Mouse (Mus musculus) urinary bladder, postnatal 4 days (tissue): ENCODE results near the gene Cacna1c.

Experiments
- DNase-seq, 2 experiments: peaks; one replicate each; pipeline ENCODE4 v3.0.0; 2021 to 2022; ENCODE audit warnings: low spot score in 2 of 2

Cacna1c gene

DNA sequence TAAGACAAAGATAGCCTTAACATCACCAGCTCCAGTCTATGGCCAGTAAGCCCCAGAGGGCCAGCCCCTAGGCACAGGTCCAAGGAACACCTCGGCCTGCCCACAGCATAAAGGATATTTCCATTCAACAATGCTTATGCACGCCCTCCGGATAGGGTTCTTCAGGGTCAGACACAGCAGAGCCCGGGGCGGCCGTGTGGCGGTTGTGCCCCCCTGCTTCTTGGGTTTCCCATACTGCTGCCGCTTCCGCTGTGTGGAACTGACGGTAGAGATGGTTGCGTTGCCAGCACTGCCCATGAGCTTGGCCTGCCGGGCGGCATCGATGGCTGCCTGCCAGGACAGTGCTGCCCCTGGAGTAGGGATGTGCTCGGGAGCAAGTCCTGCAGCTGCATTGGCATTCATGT lies 139.1 kb downstream of the Cacna1c start:
- DNase-seq, result peak in 1 of 2 experiments; percentile 67

DNA sequence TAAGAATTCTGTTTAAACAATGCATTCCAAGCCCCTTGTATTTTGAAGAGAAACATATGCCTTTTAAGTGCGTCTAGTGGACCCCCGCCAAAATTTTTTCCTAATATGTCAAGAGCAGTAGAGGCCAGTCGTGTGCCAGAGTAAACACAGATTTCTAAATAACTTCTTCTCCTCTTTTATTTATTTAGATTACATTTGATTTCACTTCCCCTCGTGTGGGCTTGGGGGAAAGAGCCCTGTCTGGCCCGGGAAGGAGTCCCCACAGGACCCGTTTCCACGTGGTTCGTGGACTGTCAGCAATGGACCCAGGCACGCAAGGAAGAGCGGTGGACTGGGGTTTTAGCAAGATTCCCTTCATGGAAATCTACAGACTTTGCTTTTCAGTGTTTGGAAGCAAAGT lies 143.4 kb downstream of the Cacna1c start:
- no peak for DNase-seq

DNA sequence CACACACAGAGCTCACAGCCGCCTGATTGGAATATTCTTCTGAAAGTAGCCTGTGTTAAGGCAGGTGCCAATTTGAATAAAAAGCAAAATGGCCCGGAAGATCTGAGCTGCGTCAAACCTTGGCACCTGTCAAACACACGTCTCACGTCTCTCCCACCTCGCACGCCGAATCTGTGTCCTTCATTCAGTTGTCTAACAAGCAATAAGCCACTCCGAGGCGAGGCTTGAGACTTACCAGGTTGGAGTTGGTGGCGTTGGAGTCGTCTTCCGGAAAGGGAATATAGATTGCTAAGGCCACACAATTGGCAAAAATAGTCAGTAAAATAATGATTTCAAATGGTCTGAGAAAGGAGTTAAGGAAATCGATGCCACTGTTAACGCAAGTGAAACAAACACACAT lies 143.9 kb downstream of the Cacna1c start:
- DNase-seq, result no peak

DNA sequence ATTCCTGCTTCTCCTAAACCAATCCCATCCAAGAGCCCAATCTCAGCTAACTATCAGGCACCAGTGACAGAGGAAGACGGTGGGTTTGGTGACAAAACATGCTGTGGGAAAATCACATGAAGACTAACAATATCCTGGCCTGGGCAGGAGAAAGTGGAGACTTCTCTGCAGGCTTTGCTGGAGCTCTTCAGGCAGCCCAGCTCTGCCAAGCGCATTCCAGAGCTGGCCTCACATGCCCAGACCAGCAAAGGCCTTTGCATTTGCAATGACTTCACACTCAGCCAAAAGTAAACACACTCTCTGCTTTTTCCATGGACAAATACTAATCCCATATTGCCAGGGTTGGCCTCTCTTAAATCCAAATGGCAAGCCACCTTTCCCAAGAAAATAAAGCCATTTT lies 144.5 kb downstream of the Cacna1c start:
- no peak for DNase-seq

DNA sequence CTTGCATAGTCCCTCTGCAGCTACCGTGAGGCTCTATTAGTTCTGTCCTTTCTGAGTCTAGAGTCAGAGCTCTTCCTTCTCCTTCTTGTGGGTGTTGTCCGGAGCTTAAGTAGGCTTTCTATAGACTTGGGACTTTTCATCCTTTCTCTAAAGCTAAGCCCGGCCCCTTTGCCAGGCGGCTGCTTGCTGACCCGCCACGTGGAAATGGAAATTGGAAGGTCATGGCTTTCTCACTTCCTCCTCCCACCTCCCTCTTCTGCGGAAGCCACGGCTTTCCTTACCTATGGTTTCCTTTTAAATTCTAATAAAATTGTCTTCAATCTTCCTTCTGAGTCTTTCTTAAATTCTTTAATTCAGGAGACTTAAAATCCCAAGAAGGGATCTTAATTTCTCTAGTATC lies 148.9 kb downstream of the Cacna1c start:
- DNase-seq, result no peak

DNA sequence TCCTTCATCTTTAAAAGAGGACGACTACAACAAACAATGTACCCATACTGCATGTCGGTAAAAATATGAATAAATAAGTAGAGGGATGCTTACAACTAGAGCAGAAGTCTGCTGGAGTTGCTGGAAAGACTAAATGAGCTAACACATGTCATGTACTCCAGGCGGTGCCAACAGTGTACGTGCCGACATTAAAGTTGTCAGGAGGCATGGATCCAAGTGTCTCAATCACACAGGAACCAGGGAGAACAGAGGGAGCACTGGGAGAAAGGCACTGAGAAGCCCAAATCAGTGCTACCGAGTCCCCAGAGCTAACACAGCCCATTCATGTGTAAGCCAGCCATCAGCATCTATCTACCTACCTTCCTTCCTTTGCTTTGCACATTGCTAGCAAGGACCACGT lies 150.7 kb downstream of the Cacna1c start:
- DNase-seq, result no peak

DNA sequence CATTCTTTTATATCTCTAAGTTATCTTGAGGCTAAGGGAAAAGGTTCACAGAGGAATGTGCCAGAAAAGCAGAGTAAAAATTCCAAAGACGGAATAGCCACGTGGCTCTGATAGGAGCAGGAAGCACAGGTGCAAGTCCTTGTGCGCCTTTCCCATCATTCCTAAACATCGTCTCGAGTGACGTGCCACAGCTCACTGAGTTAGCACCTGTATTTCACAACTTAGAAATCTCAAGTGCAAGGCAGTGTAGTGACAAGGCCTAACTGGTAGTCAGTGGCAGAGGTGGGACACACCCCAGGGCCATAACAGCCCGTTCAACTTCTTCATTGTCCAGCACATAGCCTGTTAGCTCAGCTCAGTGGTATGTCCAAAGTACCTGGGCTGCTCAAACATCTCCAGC lies 152.1 kb downstream of the Cacna1c start:
- no peak for DNase-seq

DNA sequence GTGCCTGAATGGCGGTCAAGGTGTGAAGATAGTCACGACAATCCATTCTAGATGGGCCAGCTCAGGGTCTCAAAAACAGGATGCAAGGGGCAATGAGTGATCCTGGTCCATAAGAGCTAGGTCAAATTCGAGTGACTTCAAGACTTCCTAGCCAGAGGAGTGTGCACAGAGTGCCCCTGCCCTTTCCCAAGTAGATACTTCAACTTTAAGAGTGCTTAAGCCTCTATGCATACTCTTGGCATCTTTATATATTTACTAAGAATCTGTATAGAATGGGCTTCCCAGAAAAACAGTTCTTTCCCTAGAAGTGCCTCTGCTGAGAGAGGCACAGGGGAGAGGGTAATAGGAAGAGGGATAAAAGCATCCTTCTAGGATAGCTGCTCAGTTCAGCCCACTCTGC lies 153.4 kb downstream of the Cacna1c start:
- no peak for DNase-seq

DNA sequence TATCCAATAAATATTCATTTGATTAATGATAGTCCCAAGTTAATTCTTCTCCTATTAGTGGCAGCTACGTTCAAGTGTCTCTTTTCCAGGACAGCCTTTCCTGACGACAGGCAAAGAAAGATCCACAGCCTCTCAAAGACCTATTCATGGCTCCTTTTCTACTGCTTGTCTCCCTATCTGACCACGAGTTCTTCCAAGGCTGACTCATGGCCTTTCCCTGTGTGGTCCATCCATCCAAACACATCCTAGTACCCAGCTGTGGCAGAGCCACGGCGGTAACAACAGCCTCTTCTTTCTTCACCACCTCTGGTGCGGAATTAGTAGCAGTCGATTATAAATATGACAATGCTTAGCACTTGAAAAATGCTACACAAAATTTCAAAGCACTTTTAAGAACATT lies 155.3 kb downstream of the Cacna1c start:
- no peak for DNase-seq

DNA sequence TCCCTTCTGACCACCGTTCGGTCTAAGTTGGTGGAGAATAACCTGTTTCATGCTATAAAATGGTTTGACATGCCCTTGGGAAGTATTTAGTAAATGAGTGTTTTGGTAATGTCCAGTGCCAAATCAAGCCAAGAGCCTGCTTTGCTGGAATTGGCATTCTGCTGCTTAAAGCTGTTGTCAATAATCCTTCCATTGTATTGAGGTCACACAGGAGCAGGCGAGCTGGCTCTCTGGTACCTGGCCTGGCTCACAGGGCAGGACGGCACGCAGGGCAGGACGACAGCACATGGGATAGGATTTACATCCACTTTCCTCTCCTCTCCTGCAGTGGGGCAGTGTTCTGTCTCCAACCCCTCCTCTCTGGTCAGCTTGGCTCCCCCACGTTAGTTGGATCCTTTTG lies 156.4 kb downstream of the Cacna1c start:
- no peak for DNase-seq

DNA sequence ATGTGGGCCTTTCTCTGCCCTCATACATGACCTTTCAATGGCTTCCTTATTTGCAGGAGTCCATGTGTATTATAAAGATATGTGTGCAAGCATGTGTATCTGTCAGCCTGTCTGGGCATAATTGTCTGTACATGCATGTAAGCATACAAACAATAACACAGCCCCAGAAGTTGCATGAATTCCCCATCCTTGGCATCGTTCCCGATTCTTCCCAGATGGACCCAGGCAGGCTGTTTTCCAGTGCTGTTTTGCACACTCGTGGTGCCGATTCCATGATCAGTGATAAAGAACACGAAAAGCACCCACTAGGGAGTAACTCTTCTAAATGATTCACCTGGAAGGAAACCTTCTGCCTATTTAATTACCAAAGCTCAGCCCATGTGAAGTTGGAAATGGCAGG lies 156.9 kb downstream of the Cacna1c start:
- DNase-seq, result no peak

DNA sequence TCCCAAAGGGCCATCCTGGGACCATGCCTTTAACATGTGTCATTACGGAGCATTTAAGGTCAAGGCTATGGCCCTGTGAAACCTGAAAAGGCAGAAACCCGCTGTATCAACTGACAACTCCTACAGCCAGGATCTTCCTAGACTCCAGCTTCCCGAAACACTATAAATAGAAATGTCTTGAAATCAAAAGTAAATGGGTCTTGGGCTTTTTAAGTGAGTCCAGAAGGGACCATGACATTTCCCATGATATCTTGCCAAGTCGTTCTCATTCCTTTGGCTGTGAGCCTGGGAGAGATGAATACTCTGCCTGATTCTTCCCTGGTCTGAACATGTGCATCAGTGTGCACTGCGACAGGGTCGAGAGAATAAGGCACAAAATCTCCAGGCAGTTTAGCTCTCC lies 158.4 kb downstream of the Cacna1c start:
- no peak for DNase-seq

DNA sequence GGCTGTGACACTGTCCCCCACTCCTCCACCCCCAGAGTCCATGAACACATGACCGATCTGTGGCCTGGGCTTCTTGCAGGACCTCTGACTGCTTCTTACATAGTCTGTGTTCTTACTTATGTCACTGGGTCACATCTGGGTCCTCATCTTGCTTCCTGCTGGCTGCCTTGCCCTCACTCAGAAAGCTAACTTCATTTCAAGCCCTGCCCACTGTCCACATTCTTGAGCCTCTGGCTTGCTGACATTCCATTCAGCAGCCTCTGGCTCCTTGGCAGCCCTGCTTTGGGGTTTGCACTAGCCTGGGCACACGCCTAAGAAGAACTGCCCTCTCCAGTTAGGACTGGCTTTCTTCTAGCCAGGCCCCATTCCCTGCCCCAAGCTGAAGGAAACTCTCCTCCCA lies 159.2 kb downstream of the Cacna1c start:
- DNase-seq, result no peak

DNA sequence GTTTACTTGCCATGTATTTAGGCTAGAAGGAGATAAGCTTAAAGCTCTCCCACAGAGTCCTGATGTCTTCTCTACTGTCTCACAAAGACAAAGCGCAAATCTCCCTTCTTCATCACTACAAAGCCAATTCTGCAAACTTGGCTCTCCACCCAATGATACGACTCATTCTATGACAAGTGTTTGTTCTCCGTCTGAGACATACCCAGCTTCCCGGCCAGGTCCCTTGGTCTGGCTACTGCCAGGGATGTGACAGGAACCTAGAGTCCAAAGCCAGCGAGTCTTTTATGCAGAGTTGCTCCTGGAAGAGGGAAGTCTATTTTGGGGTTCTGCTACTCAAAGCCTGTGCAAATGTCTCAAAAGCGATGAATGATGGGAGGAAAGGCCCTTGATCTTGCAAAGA lies 160.9 kb downstream of the Cacna1c start:
- no peak for DNase-seq

DNA sequence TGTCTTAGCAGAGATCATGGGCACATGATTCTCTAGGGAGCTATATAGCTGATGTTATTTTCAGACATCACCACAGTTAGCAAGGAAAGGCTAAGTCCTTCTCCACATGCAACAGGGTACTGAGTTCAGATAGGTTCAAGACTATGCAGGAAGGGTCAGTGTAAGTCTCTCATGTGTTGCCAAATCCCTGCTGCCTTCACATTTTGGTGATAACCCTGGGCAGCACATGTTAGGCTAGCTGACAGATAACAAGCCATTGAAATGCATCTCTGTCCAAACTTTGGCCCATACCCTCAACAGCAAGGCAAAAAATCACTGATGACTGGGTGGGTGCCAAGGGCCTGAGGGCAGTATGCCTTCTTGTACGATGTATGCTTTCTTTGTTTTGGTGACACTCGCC lies 161.3 kb downstream of the Cacna1c start:
- DNase-seq, result no peak

DNA sequence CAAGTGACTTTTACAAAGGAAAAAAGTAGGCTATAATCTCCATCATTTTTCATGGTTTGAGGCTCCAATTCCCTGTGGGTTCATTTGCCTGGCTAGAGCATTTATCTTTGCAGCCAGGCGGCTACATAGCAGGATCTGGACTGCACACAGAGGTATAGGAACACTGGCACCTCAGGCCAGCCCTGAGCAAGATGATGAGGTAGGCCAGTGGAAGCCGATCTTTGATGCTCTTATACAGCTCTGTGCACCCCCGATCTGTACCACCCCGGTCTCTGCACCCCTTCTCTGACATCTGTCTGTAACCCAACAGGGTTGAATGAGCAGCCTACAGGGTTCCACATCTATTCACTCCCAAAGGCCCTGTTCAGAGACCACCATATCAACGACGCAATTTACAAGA lies 168.3 kb downstream of the Cacna1c start:
- no peak for DNase-seq

DNA sequence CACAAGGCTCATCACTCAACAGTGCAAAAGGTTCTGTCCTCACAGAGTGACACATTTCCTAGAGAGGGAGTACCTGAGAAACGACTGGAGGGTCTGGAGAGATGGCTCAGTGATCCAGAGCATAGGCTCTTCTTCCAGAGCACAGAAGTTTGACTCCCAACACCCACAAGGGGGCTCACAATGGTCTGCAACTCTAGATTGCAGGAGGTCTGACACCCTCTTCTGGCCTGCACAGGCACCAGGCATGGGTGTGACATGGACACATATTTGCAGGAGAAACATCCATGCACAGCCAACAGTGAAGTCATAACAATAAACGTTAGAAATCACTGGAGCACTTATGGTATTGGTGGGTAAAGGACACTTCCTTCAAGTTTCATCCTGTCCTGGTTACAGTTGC lies 173.4 kb downstream of the Cacna1c start:
- no peak for DNase-seq

DNA sequence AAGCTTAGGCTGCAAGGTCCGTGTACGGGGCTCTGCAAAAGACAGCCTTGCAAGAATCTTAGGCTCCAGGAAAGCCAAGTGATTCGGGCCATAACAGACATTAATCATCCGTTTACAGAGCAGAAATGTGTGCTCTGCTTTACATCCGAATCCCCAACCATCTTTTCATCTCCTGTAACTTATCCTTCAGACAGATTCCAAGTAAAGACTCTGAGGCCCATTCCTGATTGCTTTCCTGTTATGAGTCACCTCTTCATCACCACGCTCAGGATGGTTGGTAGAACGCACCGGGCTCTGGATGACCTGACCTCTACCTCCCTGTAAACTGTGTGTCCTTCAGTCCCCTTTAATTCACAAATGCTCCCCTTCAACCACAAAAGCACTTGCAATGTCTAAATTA lies 175.0 kb downstream of the Cacna1c start:
- DNase-seq, result no peak

DNA sequence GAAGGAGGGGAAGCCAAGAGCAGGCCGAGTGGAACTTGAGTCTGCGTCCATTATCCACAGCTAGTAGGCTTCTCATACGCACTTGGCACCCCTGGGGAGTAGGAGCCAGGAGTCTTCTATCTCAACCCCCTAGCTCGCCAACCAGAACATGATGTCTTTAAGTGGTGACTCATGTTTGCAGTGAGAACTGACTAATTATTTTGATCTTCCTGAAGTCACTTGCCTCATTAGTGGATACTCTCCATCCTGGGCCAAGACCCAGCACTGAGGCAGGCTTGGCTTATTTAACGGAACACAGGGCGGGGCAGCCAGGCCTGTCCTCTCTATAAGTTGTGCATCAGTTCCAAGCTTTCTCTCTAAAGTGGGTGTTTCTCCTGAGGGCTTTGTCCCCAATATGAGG lies 177.3 kb downstream of the Cacna1c start:
- no peak for DNase-seq

DNA sequence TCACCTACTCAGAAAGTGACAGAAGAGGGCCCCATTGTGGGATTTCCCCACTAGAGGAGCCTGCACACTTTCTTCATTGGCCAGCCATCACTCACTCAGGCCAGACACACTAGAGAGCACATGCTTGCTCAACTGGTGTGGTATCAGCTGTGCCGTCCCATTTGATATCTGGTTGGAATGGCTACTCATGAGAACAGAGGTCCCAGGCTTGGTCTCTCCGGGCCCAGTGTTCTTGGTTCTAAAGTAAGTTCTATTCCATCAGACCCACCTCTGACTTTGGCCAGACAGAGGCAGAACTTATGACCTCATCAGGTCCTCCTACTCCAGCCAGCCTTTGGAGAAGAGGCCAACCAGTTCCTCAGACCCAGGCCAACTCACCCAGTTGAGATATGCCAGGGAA lies 178.0 kb downstream of the Cacna1c start:
- DNase-seq, result no peak

DNA sequence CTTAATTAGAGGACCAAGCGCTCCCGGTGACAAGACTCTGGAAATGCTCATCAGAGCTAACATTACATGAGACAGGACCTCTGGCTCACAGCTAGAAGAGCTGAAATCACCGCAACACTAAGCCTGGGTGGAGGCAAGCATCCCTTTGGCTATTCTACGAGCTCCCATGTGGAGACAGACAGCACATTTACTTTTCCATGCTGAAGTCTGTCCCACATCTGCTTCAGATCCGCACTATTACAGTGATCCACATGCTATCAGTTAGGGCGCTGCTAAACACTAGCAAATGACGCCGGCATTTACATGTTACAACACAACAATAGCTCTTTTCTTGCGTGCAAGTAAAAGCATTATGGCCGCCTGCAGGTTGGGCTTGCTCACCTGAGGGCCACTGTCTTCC lies 178.7 kb downstream of the Cacna1c start:
- no peak for DNase-seq

DNA sequence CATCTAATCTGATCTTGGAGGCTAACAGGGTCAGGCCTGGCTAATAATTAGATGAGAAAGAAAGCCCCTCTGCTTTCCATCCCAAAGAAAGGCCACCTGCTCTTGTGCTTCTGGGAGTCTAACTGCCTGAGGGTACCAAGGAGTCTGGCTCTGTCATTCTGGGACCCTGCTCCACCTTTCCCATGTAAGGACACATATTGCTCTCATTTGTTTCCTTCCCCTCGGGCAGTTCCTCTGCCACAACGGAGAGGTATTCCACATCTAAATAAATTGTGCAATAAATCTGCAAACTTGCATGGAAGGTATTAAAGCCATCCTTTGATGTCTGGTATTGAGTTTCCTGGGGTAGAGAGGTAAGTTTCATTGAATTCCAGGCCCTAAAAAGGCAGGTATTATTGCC lies 180.9 kb downstream of the Cacna1c start:
- no peak for DNase-seq

DNA sequence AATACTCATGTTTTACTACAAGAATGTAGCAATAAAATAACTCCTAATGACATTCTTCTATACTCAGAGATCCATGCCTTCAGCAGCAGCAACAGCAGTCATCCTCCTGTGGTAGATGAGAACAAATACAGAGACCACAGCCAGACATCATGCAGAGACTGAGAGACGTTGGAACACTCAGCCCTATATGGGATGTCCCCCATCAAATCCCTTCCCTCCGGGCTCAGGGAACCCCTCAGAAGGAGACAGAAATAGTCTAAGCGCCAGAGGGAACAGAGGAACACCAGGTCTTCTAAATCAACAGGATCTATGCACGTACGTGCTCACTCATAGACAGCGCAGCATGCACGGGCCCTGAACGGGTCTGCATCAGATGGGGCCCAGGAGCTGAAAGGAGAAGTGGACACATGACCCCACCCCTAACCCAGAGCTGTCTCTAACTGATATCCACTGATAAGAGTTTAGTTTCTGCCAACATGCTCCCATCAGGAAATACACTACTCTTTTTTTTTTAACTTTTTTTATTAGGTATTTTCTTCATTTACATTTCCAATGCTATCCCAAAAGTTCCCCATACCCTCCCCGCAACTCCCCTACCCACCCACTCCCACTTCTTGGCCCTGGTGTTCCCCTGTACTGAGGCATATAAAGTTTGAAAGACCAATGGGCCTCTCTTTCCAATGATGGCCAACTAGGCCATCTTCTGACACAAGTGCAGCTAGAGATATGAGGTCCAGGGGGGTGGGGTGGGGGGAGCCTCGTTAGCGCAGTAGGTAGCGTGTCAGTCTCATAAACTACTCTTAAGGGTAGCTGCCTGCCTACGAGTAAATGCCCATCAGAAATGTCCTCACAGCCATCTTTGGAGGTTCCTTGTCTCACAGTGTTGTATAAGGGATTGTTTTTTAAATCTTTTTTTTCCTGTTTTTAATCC lies 182.8 kb downstream of the Cacna1c start:
- DNase-seq, result no peak

DNA sequence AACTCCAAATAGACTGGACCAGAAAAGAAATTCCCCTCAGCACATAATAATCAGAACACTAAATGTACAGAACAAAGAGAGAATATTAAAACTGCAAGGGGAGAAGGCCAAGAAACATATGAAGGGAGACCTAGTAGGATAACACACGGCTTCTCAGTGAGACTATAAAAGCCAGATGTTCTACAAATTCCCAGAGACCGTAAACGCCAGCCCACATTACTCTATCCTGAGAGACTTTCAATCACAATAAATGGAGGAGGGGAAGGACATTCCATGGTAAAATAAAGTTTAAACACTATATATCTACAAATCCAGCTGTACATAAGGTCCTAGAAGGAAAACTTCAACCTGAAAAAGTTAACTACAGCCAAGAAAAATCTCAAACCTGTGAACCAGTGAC lies 185.3 kb downstream of the Cacna1c start:
- no peak for DNase-seq
